Mouse (Mus musculus) embryonic facial prominence, embryonic 14.5 days (tissue): Measurements from ENCODE around the gene Fam198a. TPM values are rescaled to one million over a fixed set of nuclear protein-coding genes. Genes with fewer than 3 reads are reported as not detected.

Experiments used
- ATAC-seq: fragments of 200-750 bp; cut with Nextera tagmentation; 2 replicates; pipeline ENCODE4 v1.8.0; 2017; ENCODE audit warnings: low read depth, moderate number of reproducible peaks, moderate TSS enrichment
- DNase-seq: peaks from one replicate; pipeline ENCODE4 v3.0.0-alpha.2; 2015; ENCODE audit warnings: low spot score
- H3K27ac ChIP-seq: fragments of 300-500 bp; sonication (generic); replicated peaks from 2 replicates; pipeline ENCODE4 v1.5.1; 2014; ENCODE audit warnings: low read depth, mild to moderate bottlenecking, low read length, moderate library complexity
- H3K27me3 ChIP-seq: fragments of 300-500 bp; sonication (generic); replicated peaks from 2 replicates; pipeline ENCODE4 v1.6.1; 2014; ENCODE audit warnings: low read length; ENCODE audit not compliant: control insufficient read depth, insufficient read depth
- H3K36me3 ChIP-seq: fragments of 300-500 bp; sonication (generic); 2 replicates; pipeline ENCODE4 v1.6.1; 2014; ENCODE audit warnings: low read length, mixed read lengths; ENCODE audit not compliant: control insufficient read depth, insufficient read depth
- H3K4me1 ChIP-seq: fragments of 300-500 bp; sonication (generic); 2 replicates; pipeline ENCODE4 v1.6.1; 2014; ENCODE audit warnings: antibody characterized with exemption, low read length; ENCODE audit not compliant: control insufficient read depth, insufficient read depth
- H3K4me2 ChIP-seq: fragments of 300-500 bp; sonication (generic); 2 replicates; pipeline ENCODE4 v1.6.1; 2014; ENCODE audit warnings: low read depth, mild to moderate bottlenecking, low read length, moderate library complexity, mixed read lengths
- H3K4me3 ChIP-seq: fragments of 300-500 bp; sonication (generic); 2 replicates; pipeline ENCODE4 v1.5.1; 2014; ENCODE audit warnings: low read depth, mild to moderate bottlenecking, low read length
- H3K9ac ChIP-seq: fragments of 300-500 bp; sonication (generic); 2 replicates; pipeline ENCODE4 v1.6.1; 2014; ENCODE audit warnings: low read depth, mild to moderate bottlenecking, low read length, moderate library complexity, mixed read lengths
- H3K9me3 ChIP-seq: fragments of 300-500 bp; sonication (generic); 2 replicates; pipeline ENCODE4 v1.6.1; 2016; ENCODE audit warnings: low read length; ENCODE audit not compliant: control insufficient read depth
- WGBS: fragments of 180-500 bp; shearing (Covaris S2); extraction: QIAGEN DNeasy Blood & Tissue Kit; methylation state at CpG from one replicate; pipeline ENCODE4 v1.1.7; 2014; 5-methylcytosine and 5-hydroxymethylcytosine counted together
- polyA plus RNA-seq: library from polyadenylated mRNA; unstranded; fragments of >200 nt; fragmentation: Nextera tagmentation; extraction: Ambion mirVana; gene quantifications from 2 replicates; pipeline ENCODE4 v1.2.1, GENCODE M21; 2014

Fam198a gene
- polyA plus RNA-seq, 1 experiment from 2014 or later = 4.9 TPM

DNA sequence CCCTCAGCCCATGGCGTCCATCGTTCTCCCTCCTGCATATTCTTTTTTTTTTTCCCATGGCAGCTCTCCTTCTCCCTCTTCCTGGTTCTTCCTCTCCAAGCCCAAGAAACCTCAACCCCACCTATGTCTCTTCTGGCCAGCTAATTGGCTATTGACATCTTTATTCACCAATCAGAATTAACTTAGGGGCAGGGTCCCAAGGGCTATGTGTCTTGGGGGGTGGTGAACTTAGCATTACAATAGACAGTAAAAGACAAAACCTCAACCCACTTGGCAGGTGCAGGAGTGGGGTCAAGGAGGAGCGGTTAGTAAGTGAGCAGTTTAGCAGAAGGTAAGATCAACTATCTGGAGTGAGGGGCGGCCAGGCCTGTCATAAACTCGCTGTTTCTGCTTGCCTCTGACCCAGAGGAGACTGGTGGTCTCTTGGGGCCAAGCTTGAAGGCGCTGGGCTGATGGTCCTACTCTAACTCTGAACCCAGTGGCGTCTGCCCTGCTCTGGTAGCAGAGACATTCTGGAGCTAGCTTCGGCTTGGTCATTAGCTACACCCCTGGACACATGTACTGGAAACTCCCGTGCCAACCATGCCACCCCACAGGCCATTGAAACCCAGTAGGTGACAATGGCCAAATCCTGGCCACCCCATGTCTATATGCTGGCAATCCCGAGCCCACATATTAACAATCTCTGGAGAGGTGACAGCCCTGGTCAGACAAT is 43.3 kb upstream of the Fam198a start:
- DNase-seq (no peak), ATAC-seq (no peak)
- Histone ChIP-seq H3K27ac (no peak overlapping the region), H3K4me2 (no peak overlapping the region), H3K9me3 (no peaks in the 10 kb centered on the region), H3K36me3 (no peaks in the 10 kb centered on the region), H3K9ac (no peak overlapping the region), H3K27me3 (no peaks in the 10 kb centered on the region), H3K4me1 (no peaks in the 10 kb centered on the region), H3K4me3 (no peak overlapping the region)
- 69% methylated on average over 10 of the region's 10 CpGs for WGBS

DNA sequence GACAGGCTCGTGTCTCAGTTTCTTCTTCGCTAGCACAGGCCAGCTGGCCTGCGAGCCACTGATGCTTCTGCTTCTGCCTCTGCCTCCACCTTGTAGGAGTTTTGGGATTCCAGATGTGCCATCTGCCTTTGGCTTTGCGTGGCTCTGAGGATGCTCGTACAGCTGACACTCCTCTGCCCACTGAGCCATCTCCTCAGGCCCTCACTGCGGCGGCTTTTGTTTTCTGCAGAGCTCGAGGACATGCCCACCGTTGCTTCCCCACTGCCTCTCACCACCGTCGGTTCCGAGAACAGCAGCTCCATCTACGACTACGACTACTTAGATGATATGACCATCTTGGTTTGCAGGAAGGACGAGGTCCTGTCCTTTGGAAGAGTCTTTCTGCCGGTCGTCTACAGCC is 42.5 kb upstream of the Fam198a start:
- H3K36me3 ChIP-seq = no peaks in the 10 kb centered on the region
- ATAC-seq (no peak), DNase-seq (no peak)
- H3K27me3 ChIP-seq = no peaks in the 10 kb centered on the region
- no peak overlapping the region for H3K4me2 ChIP-seq
- 92% methylated on average over 17 of the region's 17 CpGs for WGBS
- H3K4me1 ChIP-seq = no peaks in the 10 kb centered on the region
- H3K27ac ChIP-seq = no peak overlapping the region
- no peak overlapping the region for H3K9ac ChIP-seq
- no peaks in the 10 kb centered on the region for H3K9me3 ChIP-seq
- H3K4me3 ChIP-seq = no peak overlapping the region

- WGBS = 76% methylated on average over 4 of the region's 6 CpGs
- ATAC-seq (no peak), DNase-seq (no peak)
- H3K27me3 ChIP-seq = no peaks in the 10 kb centered on the region
- no peak overlapping the region for H3K9ac ChIP-seq
- no peak overlapping the region for H3K27ac ChIP-seq
- no peaks in the 10 kb centered on the region for H3K36me3 ChIP-seq
- H3K4me3 ChIP-seq = no peak overlapping the region
- H3K4me1 ChIP-seq = no peaks in the 10 kb centered on the region
- no peak overlapping the region for H3K4me2 ChIP-seq
- no peaks in the 10 kb centered on the region for H3K9me3 ChIP-seq
Observed at GRCm38 (mm10) chr9:121909635-121910034, 41.2 kb upstream of the Fam198a start.

- H3K27me3 ChIP-seq = no peaks in the 10 kb centered on the region
- ATAC-seq = no peak
- H3K36me3 ChIP-seq = no peaks in the 10 kb centered on the region
- no peak overlapping the region for H3K4me3 ChIP-seq
- no peaks in the 10 kb centered on the region for H3K9me3 ChIP-seq
- no peak for DNase-seq
- H3K4me2 ChIP-seq = no peak overlapping the region
- 88% methylated on average over 7 of the region's 7 CpGs for WGBS
- no peak overlapping the region for H3K27ac ChIP-seq
- no peaks in the 10 kb centered on the region for H3K4me1 ChIP-seq
- H3K9ac ChIP-seq = no peak overlapping the region
Observed at GRCm38 (mm10) chr9:121911196-121911595, 39.6 kb upstream of the Fam198a start.

GRCm38 (mm10) chr9:121912786-121913185 is 38.0 kb upstream of the Fam198a start:
- Histone ChIP-seq H3K4me3 (no peak overlapping the region), H3K27me3 (no peaks in the 10 kb centered on the region), H3K9ac (no peak overlapping the region), H3K4me2 (no peak overlapping the region), H3K4me1 (no peaks in the 10 kb centered on the region), H3K36me3 (no peaks in the 10 kb centered on the region), H3K9me3 (no peaks in the 10 kb centered on the region), H3K27ac (no peak overlapping the region)
- DNase-seq = no peak
- no peak for ATAC-seq
- WGBS = 73% methylated on average over 4 of the region's 4 CpGs

- Histone ChIP-seq H3K4me3 (no peak overlapping the region), H3K27ac (no peak overlapping the region), H3K9ac (no peak overlapping the region), H3K36me3 (no peaks in the 10 kb centered on the region), H3K4me1 (no peaks in the 10 kb centered on the region), H3K4me2 (no peak overlapping the region), H3K27me3 (no peaks in the 10 kb centered on the region), H3K9me3 (no peaks in the 10 kb centered on the region)
- DNase-seq (no peak), ATAC-seq (no peak)
- WGBS = 76% methylated on average over 8 of the region's 8 CpGs
Observed at GRCm38 (mm10) chr9:121914226-121914757, 36.5 kb upstream of the Fam198a start.

GRCm38 (mm10) chr9:121915056-121915455 is 35.7 kb upstream of the Fam198a start:
- Histone ChIP-seq H3K27me3 (no peaks in the 10 kb centered on the region), H3K4me2 (no peak overlapping the region), H3K4me1 (no peaks in the 10 kb centered on the region), H3K9me3 (no peaks in the 10 kb centered on the region), H3K36me3 (no peaks in the 10 kb centered on the region), H3K9ac (no peak overlapping the region), H3K27ac (no peak overlapping the region), H3K4me3 (no peak overlapping the region)
- ATAC-seq (no peak), DNase-seq (no peak)
- WGBS = 88% methylated on average over 10 of the region's 10 CpGs

- Histone ChIP-seq H3K27me3 (no peaks in the 10 kb centered on the region), H3K4me2 (no peak within 1 kb of the TSS), H3K9ac (no peak within 1 kb of the TSS), H3K27ac (no peak within 1 kb of the TSS), H3K36me3 (no peaks in the 10 kb centered on the region), H3K9me3 (no peaks in the 10 kb centered on the region), H3K4me1 (no peaks in the 10 kb centered on the region), H3K4me3 (no peak within 1 kb of the TSS)
- ATAC-seq (no peak), DNase-seq (no peak)
- 80% methylated on average over 8 of the region's 8 CpGs for WGBS
Observed at GRCm38 (mm10) chr9:121916102-121916501, 34.7 kb upstream of the Fam198a start, which contains the start of gene Cyp8b1. Cyp8b1 (minus strand) TSS chr9:121916305.

- ATAC-seq (no peak), DNase-seq (no peak)
- Histone ChIP-seq H3K4me3 (no peak overlapping the region), H3K4me1 (no peaks in the 10 kb centered on the region), H3K9ac (no peak overlapping the region), H3K36me3 (no peaks in the 10 kb centered on the region), H3K27me3 (no peaks in the 10 kb centered on the region), H3K27ac (no peak overlapping the region), H3K9me3 (no peaks in the 10 kb centered on the region), H3K4me2 (no peak overlapping the region)
- 71% methylated on average over 10 of the region's 10 CpGs for WGBS
Observed at GRCm38 (mm10) chr9:121919027-121919501, 31.7 kb upstream of the Fam198a start.
